Mouse (Mus musculus) kidney, adult 11 months (tissue): ENCODE data around the gene Dsel.

Source experiments
- DNase-seq: peaks from one replicate; pipeline ENCODE4 v3.0.0; 2022

Dsel gene

DNA sequence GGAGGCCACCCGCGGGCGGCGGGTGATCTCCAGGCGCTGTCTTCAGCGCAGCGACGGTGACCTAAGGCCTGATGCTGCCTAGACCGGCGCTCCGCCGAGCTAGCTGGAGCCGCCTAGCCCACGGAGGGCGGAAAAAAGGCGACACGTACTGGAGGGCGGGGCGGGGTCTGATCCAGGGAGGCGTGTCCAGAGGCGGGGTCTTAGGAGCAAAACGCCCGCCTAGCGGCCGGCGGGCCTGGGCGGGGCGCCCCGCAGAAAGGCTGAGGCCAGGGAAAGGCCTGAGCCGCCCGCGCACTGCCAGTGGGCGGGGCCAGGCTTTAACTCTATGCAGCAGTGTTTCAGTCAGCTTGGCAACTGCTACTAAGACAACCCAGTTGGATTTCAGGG is at the start of gene Dsel:
TSS of gene Dsel (minus strand) at position 140 of the 387 bp plus-strand sequence.
- peak; percentile 90 for DNase-seq

DNA sequence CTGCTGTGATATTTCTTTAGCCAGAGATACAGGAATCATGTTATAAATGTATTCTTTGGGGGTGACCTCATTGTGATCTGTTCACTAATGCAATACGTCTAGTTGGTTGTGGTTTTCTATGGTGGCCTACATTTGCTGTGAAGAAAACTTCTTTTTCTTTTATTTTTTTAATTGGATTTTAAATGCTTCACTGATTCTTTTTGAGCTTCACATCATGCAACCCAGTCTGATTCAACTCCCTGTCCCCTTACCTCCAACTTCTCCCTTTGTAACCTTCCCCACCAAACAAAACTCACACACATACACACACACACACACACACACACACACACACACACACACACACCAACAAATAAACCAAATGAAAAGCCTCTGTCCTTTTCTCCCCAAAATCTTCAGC is 46.7 kb upstream of the Dsel start:
- DNase-seq: no peak

GRCm38 (mm10) chr1:111883336-111883735 is 18.6 kb upstream of the Dsel start:
- no peak for DNase-seq

- DNase-seq: no peak
These were observed 11.1 kb upstream of the Dsel start for GRCm38 (mm10) chr1:111875784-111876183.

DNA sequence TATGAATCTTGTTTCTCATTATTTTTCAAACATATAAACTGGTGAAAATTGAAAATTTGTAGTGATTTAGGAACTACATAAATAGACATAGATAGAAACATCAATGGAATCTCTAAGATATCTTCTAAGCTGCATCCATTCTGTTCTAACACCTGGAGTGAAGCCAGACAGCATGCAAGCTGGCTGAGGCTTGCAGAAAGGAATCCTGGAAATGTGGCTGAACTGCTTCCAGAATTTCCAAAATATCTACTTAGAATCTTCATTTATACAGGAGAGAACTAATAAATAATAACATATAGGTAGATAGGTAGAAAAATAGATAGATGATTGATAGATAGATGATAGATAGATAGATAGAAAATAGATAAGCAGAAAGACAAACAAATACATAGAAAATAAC is 8.5 kb upstream of the Dsel start:
- no peak for DNase-seq

DNA sequence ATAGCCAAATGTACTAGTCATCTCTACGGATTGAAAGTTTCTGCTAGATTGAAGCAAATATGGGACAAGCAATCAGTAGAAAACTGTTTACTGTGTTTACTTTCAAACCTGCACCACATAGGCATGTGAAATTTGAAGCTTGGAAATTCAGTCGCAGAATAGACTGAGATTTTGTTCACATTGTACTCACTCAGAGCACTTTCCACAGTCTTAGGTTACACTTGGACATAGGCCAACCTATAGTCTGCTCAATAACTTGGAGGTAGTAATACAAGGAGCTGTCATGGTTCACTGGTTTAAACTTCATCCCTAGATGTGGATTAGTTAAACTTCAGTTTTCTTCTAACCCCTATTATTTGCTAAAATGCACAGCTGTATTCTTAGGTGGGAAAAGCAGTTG is 749 bp upstream of the Dsel start:
- DNase-seq: no peak

DNA sequence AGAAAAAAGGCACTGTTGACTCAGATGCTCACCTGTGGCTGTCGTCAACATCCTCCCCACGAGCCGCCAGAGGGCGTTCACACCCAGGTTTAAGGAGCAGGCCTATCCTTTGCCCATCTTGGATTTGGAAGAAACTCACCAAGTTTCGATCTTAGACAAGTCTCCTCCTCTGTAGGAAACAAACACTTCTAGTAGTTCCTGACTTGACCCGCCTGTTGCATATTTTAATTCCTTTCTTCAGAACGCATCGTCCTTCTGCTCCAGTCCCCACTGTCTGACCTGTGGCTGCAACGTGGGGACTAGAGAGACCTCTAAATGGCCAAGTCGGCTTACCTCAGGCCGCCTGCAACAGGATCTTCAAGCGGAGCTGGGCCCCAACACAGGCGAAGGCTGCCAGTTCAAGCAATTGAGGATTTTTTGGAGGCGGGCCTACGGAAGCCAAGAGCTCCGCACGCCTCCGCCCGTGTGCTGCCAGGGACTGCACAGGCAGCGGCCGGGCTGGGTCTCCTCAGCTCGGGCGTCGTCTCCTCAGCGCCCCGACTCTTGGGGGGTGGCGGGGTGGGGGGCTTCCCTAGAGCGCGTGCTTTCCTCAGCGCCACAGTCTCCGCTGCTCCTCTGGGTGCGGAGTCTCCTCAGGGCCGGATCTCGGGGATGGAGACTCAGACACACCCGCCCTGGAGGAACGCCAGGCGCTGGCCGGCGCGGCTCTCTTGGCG is 497 bp downstream of the Dsel start:
- peak; percentile 68 for DNase-seq

DNA sequence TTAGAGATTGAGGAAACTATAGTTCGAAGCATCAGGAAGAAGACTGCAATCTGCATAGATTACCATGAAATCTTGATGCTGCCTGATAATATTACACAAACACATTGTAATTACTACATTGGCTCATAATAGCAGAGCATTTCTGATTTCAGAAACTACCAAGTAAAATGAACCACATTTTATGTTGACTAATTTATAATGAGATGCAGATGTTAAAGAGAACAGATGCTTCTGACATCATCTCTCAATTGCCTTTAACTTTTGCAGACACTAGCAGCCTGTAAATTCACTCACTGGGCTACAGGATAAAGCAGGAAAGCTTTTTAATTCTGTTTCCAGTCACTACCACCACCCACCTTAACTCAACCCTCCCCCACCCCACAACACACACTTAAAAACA is 6.9 kb downstream of the Dsel start:
- DNase-seq: no peak

DNA sequence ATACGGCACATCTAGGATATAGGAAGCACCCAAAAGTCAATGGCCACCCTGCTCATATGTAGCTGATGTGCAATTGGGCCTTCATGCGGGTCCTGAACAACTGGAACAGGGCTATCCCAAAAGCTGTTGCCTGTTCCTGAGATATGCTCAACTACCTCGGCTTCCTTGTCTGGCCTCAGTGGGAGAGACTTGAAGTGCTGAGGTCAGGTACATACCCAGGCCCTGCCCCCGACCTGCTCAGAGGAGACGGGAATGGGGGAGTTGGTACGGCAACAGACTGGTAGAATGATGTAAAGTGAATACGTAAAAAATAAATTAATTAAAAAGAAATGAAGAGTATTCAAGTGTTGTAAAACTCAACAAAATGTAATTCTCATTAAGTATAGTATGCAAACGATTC is 12.3 kb downstream of the Dsel start:
- no peak for DNase-seq

DNA sequence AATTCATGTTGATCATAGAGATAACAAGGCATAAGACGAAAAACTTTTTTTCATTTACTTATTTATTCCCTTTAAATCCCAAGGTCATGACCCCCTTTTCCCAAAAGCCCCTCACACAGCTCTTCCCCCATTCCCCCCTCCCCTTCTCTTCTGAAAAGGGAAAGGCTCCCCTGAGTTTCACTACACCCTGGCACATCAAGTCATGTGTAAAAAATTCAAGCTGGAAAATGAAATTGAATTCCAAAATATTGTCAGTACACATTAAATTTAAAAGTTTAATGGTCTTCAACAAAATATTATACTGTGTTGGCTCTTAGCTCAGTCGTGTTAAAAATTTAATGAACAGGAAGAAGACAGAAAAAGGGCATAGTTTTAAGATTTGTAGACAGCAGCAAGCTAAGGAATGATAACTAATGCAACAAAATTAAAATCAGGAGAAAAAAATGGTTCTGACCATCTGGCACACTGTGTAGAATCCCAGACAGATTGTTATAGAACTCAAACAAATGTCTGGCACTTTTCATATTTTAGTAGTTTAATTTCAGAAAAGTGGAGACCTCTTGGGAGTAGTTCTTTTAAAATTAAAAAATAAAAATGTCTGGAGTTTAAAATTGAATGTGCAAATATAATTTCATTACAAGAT is 31.0 kb downstream of the Dsel start:
- no peak for DNase-seq
